Mouse (Mus musculus) olfactory bulb, adult 2 months (tissue): ENCODE measurements around the gene Smok3c. TPM values are rescaled to one million over a fixed set of nuclear protein-coding genes. Genes with fewer than 3 reads are reported as not detected.

Experiments used
- H3K27ac ChIP-seq: fragments of 200-500 bp; 2 replicates; pipeline ENCODE4 v1.5.1; 2012; ENCODE audit warnings: low read depth, low read length; ENCODE audit not compliant: insufficient read depth
- H3K4me1 ChIP-seq: fragments of 200-500 bp; 2 replicates; pipeline ENCODE4 v1.6.1; 2012; ENCODE audit warnings: low read length; ENCODE audit not compliant: control insufficient read depth, insufficient read depth
- H3K4me3 ChIP-seq: fragments of 200-500 bp; 2 replicates; pipeline ENCODE4 v1.5.1; 2012; ENCODE audit warnings: mild to moderate bottlenecking, low read depth, low read length, moderate library complexity; ENCODE audit not compliant: insufficient read depth
- CTCF ChIP-seq: fragments of 200-500 bp; IDR thresholded peaks from 2 replicates; pipeline ENCODE4 v1.5.1; 2012; ENCODE audit warnings: low read depth, mild to moderate bottlenecking, low read length, moderate library complexity; ENCODE audit not compliant: insufficient read depth
- POLR2A ChIP-seq: fragments of 200-500 bp; IDR thresholded peaks from 2 replicates; pipeline ENCODE4 v1.6.1; 2012; ENCODE audit warnings: mild to moderate bottlenecking, low read depth, low read length, moderate library complexity; ENCODE audit not compliant: insufficient read depth
- WGBS: fragments of 180-500 bp; shearing (Covaris S2); methylation state at CpG from one replicate; pipeline ENCODE4 v1.1.7; 2018; 5-methylcytosine and 5-hydroxymethylcytosine counted together
- polyA plus RNA-seq: library from polyadenylated mRNA; stranded (reverse); fragments of >200 nt; gene quantifications from 2 replicates; pipeline ENCODE4 v1.2.4, GENCODE M21; 2012; ENCODE audit warnings: low replicate concordance; ENCODE audit not compliant: missing spikeins, insufficient read depth, insufficient read length

Gene Smok3c
- polyA plus RNA-seq, 1 experiment, result not detected

- WGBS, result 89% methylated on average over 5 of the region's 5 CpGs
- H3K27ac ChIP-seq, result no peak overlapping the region
- no peak for TF ChIP-seq CTCF
- TF ChIP-seq POLR2A, result no peak
- no peaks in the 10 kb centered on the region for H3K4me1 ChIP-seq
- no peak overlapping the region for H3K4me3 ChIP-seq
Measured at GRCm38 (mm10) chr5:138080456-138080855, 27.5 kb downstream of the Smok3c start.

GRCm38 (mm10) chr5:138081446-138081845 is 28.5 kb downstream of the Smok3c start:
- WGBS, result 84% methylated on average over 9 of the region's 9 CpGs
- TF ChIP-seq POLR2A, result no peak
- no peak for TF ChIP-seq CTCF
- Histone ChIP-seq H3K27ac (no peak overlapping the region), H3K4me3 (no peak overlapping the region), H3K4me1 (no peaks in the 10 kb centered on the region)

GRCm38 (mm10) chr5:138083318-138083900 is 30.4 kb downstream of the Smok3c start:
- TF ChIP-seq POLR2A (no peak), CTCF (no peak)
- Histone ChIP-seq H3K4me3 (no peak overlapping the region), H3K27ac (no peak overlapping the region), H3K4me1 (no peaks in the 10 kb centered on the region)
- 61% methylated on average over 2 of the region's 2 CpGs for WGBS

- 91% methylated on average over 2 of the region's 2 CpGs for WGBS
- Histone ChIP-seq H3K27ac (no peak overlapping the region), H3K4me1 (no peaks in the 10 kb centered on the region), H3K4me3 (no peak overlapping the region)
- TF ChIP-seq POLR2A, result no peak
- no peak for TF ChIP-seq CTCF
Measured at GRCm38 (mm10) chr5:138083936-138084335, 30.9 kb downstream of the Smok3c start.

- TF ChIP-seq POLR2A, result no peak
- no peak for TF ChIP-seq CTCF
- no peak overlapping the region for H3K27ac ChIP-seq
- 64% methylated on average over 2 of the region's 2 CpGs for WGBS
Measured at GRCm38 (mm10) chr5:138084507-138084906, 31.5 kb downstream of the Smok3c start.

GRCm38 (mm10) chr5:138084996-138085395 is 32.0 kb downstream of the Smok3c start, which contains the start of gene Zkscan1:
Gene Zkscan1, plus strand, starts transcription at chr5:138085084.
- Histone ChIP-seq H3K27ac (peak within 1 kb of the TSS; percentile 92), H3K4me1 (no peaks in the 10 kb centered on the region), H3K4me3 (peak within 1 kb of the TSS; percentile 99)
- WGBS, result under 1% methylated on average over 27 of the region's 27 CpGs
- TF ChIP-seq CTCF (no peak), POLR2A (peak; percentile 48; the same call in 1 of the 2 replicates)

More at GRCm38 (mm10) chr5:138084507-138084906, 31.5 kb downstream of the Smok3c start:
- Histone ChIP-seq H3K4me3 (0 out of 2 replicates have a peak overlapping the region, but pooled peaks have one; percentile 99), H3K4me1 (no peaks in the 10 kb centered on the region)

GRCm38 (mm10) chr5:138085421-138085911 is 32.5 kb downstream of the Smok3c start:
- WGBS, result under 1% methylated on average over 18 of the region's 18 CpGs
- Histone ChIP-seq H3K4me3 (peak overlapping the region; percentile 99), H3K4me1 (no peaks in the 10 kb centered on the region), H3K27ac (peak overlapping the region; percentile 92)
- TF ChIP-seq CTCF (no peak), POLR2A (no peak)

GRCm38 (mm10) chr5:138086842-138087241 is 33.8 kb downstream of the Smok3c start:
- 62% methylated on average over 3 of the region's 3 CpGs for WGBS
- H3K27ac ChIP-seq, result no peak overlapping the region
- no peak for TF ChIP-seq POLR2A
- no peak for TF ChIP-seq CTCF
- no peaks in the 10 kb centered on the region for H3K4me1 ChIP-seq
- H3K4me3 ChIP-seq, result no peak overlapping the region

- H3K4me3 ChIP-seq, result no peak overlapping the region
- no peak overlapping the region for H3K27ac ChIP-seq
- H3K4me1 ChIP-seq, result no peaks in the 10 kb centered on the region
- 85% methylated on average over 3 of the region's 3 CpGs for WGBS
- TF ChIP-seq CTCF, result no peak
- no peak for TF ChIP-seq POLR2A
Measured at GRCm38 (mm10) chr5:138088366-138088765, 35.4 kb downstream of the Smok3c start.
